Mouse (Mus musculus): Measurements from ENCODE around the gene Apaf1. TPM values are rescaled to one million over a fixed set of nuclear protein-coding genes. Genes with fewer than 3 reads are reported as not detected.

The Apaf1 gene
- polyA plus RNA-seq, 1 experiment from 2014 or later, result 19.3 TPM

DNA sequence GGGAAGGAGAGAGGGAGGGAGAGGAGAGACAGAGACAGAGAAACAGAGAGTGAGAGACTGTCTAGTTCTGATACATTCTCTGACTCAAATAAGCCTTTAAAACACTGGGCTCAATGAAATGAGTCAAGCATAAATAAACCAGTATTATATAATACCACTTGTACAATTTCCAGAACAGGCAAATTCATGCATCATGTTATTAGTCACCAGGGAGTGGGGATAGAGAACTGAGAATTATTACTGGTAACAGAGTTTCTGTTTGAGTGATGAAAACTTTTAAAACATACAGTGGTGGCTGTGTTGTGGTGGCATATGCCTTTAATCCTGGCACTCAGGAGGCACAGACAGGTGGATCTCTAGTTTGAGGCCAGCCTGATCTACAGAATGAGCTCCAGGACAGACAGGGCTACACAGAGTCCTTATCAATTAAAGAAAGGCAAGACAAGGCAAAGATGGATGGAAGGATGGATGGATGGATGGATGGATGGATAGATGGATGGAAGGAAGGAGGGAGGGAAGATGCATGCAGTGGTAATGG, 53.5 kb downstream of the Apaf1 start:
- no peaks in the 10 kb centered on the region for H3K27me3 ChIP-seq (ENCODE audit: control insufficient read depth, insufficient read depth, low read length)
- H3K4me3 ChIP-seq (ENCODE audit: low read depth, low read length), result no peak overlapping the region
- H3K4me2 ChIP-seq, result no peak overlapping the region
- H3K36me3 ChIP-seq (ENCODE audit: control insufficient read depth, insufficient read depth, low read length), result no peaks in the 10 kb centered on the region
- no peak overlapping the region for H3K9ac ChIP-seq (ENCODE audit: low read depth, low read length)
- no peaks in the 10 kb centered on the region for H3K9me3 ChIP-seq (replicated peaks; ENCODE audit: control insufficient read depth, low read length)
- H3K27ac ChIP-seq (ENCODE audit: low read depth, low read length), result no peak overlapping the region
- H3K4me1 ChIP-seq (ENCODE audit: control insufficient read depth, insufficient read depth, low read length), result no peaks in the 10 kb centered on the region
- ATAC-seq (replicated peaks; ENCODE audit: insufficient number of reproducible peaks, low FRiP score, low TSS enrichment), result no peak

GRCm38 (mm10) chr10:91027964-91028363, 54.6 kb downstream of the Apaf1 start:
- no peak overlapping the region for H3K4me2 ChIP-seq
- WGBS (ENCODE audit: insufficient replicate concordance), result 86% methylated on average over 5 of the region's 5 CpGs

DNA sequence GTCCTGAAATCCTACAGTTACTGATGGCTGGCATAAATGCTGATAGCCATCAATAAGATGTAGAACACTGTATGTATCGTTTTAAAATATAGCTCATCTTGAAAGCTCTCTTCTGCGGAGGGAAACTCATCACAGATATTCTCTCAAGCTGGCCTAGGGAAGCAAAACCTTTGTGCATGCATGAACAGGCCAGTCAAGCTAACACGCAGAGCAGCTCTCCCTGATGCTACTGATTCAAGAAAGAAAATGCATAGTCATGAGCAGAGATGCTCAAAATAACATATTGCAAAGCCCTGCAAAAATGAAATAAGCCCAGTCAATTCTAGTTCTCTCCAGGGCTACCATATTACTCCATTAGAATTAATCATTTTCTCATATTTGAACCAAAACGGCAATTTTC, 55.1 kb downstream of the Apaf1 start:
- Histone ChIP-seq H3K4me2 (no peak overlapping the region), H3K4me3 (ENCODE audit: low read depth, low read length) (no peak overlapping the region), H3K9ac (ENCODE audit: low read depth, low read length) (no peak overlapping the region), H3K27me3 (ENCODE audit: control insufficient read depth, insufficient read depth, low read length) (no peaks in the 10 kb centered on the region), H3K36me3 (ENCODE audit: control insufficient read depth, insufficient read depth, low read length) (no peaks in the 10 kb centered on the region), H3K9me3 (replicated peaks; ENCODE audit: control insufficient read depth, low read length) (no peaks in the 10 kb centered on the region), H3K4me1 (ENCODE audit: control insufficient read depth, insufficient read depth, low read length) (no peaks in the 10 kb centered on the region), H3K27ac (ENCODE audit: low read depth, low read length) (no peak overlapping the region)
- ATAC-seq (replicated peaks; ENCODE audit: insufficient number of reproducible peaks, low FRiP score, low TSS enrichment), result no peak
- 89% methylated on average over 4 of the region's 4 CpGs for WGBS (ENCODE audit: insufficient replicate concordance)

More at GRCm38 (mm10) chr10:91027964-91028363, 54.6 kb downstream of the Apaf1 start:
- no peaks in the 10 kb centered on the region for H3K36me3 ChIP-seq (ENCODE audit: control insufficient read depth, insufficient read depth, low read length)
- H3K27me3 ChIP-seq (ENCODE audit: control insufficient read depth, insufficient read depth, low read length), result no peaks in the 10 kb centered on the region
- no peak for ATAC-seq (replicated peaks; ENCODE audit: insufficient number of reproducible peaks, low FRiP score, low TSS enrichment)
- H3K4me1 ChIP-seq (ENCODE audit: control insufficient read depth, insufficient read depth, low read length), result no peaks in the 10 kb centered on the region
- no peak overlapping the region for H3K4me3 ChIP-seq (ENCODE audit: low read depth, low read length)
- no peak overlapping the region for H3K27ac ChIP-seq (ENCODE audit: low read depth, low read length)
- H3K9ac ChIP-seq (ENCODE audit: low read depth, low read length), result no peak overlapping the region
- no peaks in the 10 kb centered on the region for H3K9me3 ChIP-seq (replicated peaks; ENCODE audit: control insufficient read depth, low read length)

GRCm38 (mm10) chr10:91005858-91006538, 76.6 kb downstream of the Apaf1 start:
- H3K4me3 ChIP-seq (ENCODE audit: low read depth, low read length), result no peak overlapping the region
- H3K4me2 ChIP-seq, result no peak overlapping the region
- no peaks in the 10 kb centered on the region for H3K4me1 ChIP-seq (ENCODE audit: control insufficient read depth, insufficient read depth, low read length)
- 87% methylated on average over 12 of the region's 12 CpGs for WGBS (ENCODE audit: insufficient replicate concordance)
- H3K36me3 ChIP-seq (ENCODE audit: control insufficient read depth, insufficient read depth, low read length), result peaks cover 8% of the 10 kb centered on the region; the same call in 1 of the 2 replicates
- no peaks in the 10 kb centered on the region for H3K27me3 ChIP-seq (ENCODE audit: control insufficient read depth, insufficient read depth, low read length)
- H3K9ac ChIP-seq (ENCODE audit: low read depth, low read length), result no peak overlapping the region
- H3K27ac ChIP-seq (ENCODE audit: low read depth, low read length), result no peak overlapping the region
- no peak for ATAC-seq (replicated peaks; ENCODE audit: insufficient number of reproducible peaks, low FRiP score, low TSS enrichment)
- no peaks in the 10 kb centered on the region for H3K9me3 ChIP-seq (replicated peaks; ENCODE audit: control insufficient read depth, low read length)

- no peak overlapping the region for H3K27ac ChIP-seq (ENCODE audit: low read depth, low read length)
- no peaks in the 10 kb centered on the region for H3K27me3 ChIP-seq (ENCODE audit: control insufficient read depth, insufficient read depth, low read length)
- 81% methylated on average over 13 of the region's 13 CpGs for WGBS (ENCODE audit: insufficient replicate concordance)
- no peak overlapping the region for H3K4me2 ChIP-seq
- H3K4me3 ChIP-seq (ENCODE audit: low read depth, low read length), result no peak overlapping the region
- ATAC-seq (replicated peaks; ENCODE audit: insufficient number of reproducible peaks, low FRiP score, low TSS enrichment), result no peak
- H3K4me1 ChIP-seq (ENCODE audit: control insufficient read depth, insufficient read depth, low read length), result no peaks in the 10 kb centered on the region
- H3K9me3 ChIP-seq (replicated peaks; ENCODE audit: control insufficient read depth, low read length), result no peaks in the 10 kb centered on the region
- no peak overlapping the region for H3K9ac ChIP-seq (ENCODE audit: low read depth, low read length)
- H3K36me3 ChIP-seq (ENCODE audit: control insufficient read depth, insufficient read depth, low read length), result no peaks in the 10 kb centered on the region
These were observed 81.1 kb downstream of the Apaf1 start for GRCm38 (mm10) chr10:91001421-91001820.

DNA sequence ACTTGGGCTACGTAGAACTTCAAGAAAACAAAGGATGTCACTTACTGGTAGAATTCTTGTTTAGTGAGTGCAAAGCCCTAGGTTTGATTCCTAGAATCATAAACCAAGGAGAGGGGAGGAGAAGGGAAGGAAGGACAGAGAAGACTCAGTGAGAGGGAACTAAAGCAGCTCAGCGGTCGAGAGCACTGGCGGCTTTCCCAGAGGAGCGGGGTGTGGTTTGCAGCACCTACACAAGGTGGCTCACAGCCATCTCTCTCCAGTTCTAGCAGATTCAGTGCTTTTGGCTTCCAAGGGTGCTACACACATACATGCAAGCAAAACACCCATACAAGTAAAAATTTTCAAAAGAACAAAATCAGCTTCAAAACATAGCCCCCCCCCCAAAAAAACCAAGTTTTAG, 82.7 kb downstream of the Apaf1 start:
- H3K9ac ChIP-seq (ENCODE audit: low read depth, low read length), result no peak overlapping the region
- H3K4me1 ChIP-seq (ENCODE audit: control insufficient read depth, insufficient read depth, low read length), result no peaks in the 10 kb centered on the region
- H3K4me2 ChIP-seq, result no peak overlapping the region
- H3K27ac ChIP-seq (ENCODE audit: low read depth, low read length), result no peak overlapping the region
- no peaks in the 10 kb centered on the region for H3K9me3 ChIP-seq (replicated peaks; ENCODE audit: control insufficient read depth, low read length)
- H3K4me3 ChIP-seq (ENCODE audit: low read depth, low read length), result no peak overlapping the region
- H3K27me3 ChIP-seq (ENCODE audit: control insufficient read depth, insufficient read depth, low read length), result no peaks in the 10 kb centered on the region
- ATAC-seq (replicated peaks; ENCODE audit: insufficient number of reproducible peaks, low FRiP score, low TSS enrichment), result no peak
- WGBS (ENCODE audit: insufficient replicate concordance), result 73% methylated on average over 5 of the region's 5 CpGs
- peaks cover under 1% of the 10 kb centered on the region for H3K36me3 ChIP-seq (ENCODE audit: control insufficient read depth, insufficient read depth, low read length)

GRCm38 (mm10) chr10:90993869-90994268, 88.7 kb downstream of the Apaf1 start:
- H3K4me1 ChIP-seq (ENCODE audit: control insufficient read depth, insufficient read depth, low read length), result no peaks in the 10 kb centered on the region
- H3K27ac ChIP-seq (ENCODE audit: low read depth, low read length), result no peak overlapping the region
- no peak overlapping the region for H3K9ac ChIP-seq (ENCODE audit: low read depth, low read length)
- no peak overlapping the region for H3K4me2 ChIP-seq
- 88% methylated on average over 5 of the region's 5 CpGs for WGBS (ENCODE audit: insufficient replicate concordance)
- H3K27me3 ChIP-seq (ENCODE audit: control insufficient read depth, insufficient read depth, low read length), result no peaks in the 10 kb centered on the region
- no peak overlapping the region for H3K4me3 ChIP-seq (ENCODE audit: low read depth, low read length)
- H3K36me3 ChIP-seq (ENCODE audit: control insufficient read depth, insufficient read depth, low read length), result peaks cover 3% of the 10 kb centered on the region
- ATAC-seq (replicated peaks; ENCODE audit: insufficient number of reproducible peaks, low FRiP score, low TSS enrichment), result no peak
- H3K9me3 ChIP-seq (replicated peaks; ENCODE audit: control insufficient read depth, low read length), result no peaks in the 10 kb centered on the region

DNA sequence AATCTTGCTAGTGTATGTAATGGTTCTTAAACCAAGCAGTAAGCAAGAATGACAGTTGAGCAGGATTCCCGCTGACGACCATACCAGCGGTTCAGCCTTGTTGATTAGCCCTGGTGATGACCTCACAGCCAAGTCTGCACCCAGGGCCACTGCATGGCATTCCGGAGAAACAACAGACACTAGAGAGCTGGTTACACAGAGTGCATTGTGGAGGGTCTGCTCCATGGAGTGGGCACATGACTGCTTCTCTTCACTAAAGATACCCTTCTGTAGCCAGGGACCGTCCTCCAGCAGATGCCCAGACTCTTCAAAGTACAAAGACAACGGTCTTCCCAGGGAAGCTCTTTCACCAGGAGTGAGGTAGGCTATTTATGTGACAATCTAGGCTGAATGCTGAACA, 90.3 kb downstream of the Apaf1 start:
- Histone ChIP-seq H3K9me3 (replicated peaks; ENCODE audit: control insufficient read depth, low read length) (no peaks in the 10 kb centered on the region), H3K4me3 (ENCODE audit: low read depth, low read length) (no peak overlapping the region), H3K36me3 (ENCODE audit: control insufficient read depth, insufficient read depth, low read length) (peaks cover 3% of the 10 kb centered on the region), H3K9ac (ENCODE audit: low read depth, low read length) (no peak overlapping the region), H3K4me1 (ENCODE audit: control insufficient read depth, insufficient read depth, low read length) (no peaks in the 10 kb centered on the region), H3K27ac (ENCODE audit: low read depth, low read length) (no peak overlapping the region), H3K4me2 (no peak overlapping the region), H3K27me3 (ENCODE audit: control insufficient read depth, insufficient read depth, low read length) (no peaks in the 10 kb centered on the region)
- WGBS (ENCODE audit: insufficient replicate concordance), result 75% methylated on average over 6 of the region's 6 CpGs
- ATAC-seq (replicated peaks; ENCODE audit: insufficient number of reproducible peaks, low FRiP score, low TSS enrichment), result no peak

DNA sequence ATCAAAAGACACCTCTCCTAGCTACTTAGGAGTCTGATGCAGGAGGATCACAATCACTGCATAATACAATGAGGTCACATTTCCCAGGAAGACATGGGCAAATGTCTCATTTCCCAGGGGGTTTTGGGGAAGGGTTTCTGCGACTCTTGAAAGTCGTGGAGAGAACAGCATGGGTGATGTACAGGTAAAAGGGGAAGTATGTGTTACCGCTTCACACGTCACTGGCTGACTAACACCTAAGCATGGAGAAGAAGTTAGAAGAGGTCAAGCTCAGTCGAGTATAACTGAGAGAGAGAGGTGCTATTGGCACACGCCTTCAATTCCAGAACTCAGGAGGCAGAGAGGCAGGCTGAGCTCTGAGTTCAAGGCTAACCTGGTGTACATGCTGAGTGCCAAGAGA, 92.2 kb downstream of the Apaf1 start:
- peaks cover 3% of the 10 kb centered on the region for H3K36me3 ChIP-seq (ENCODE audit: control insufficient read depth, insufficient read depth, low read length)
- WGBS (ENCODE audit: insufficient replicate concordance), result 83% methylated on average over 6 of the region's 6 CpGs
- H3K9me3 ChIP-seq (replicated peaks; ENCODE audit: control insufficient read depth, low read length), result no peaks in the 10 kb centered on the region
- no peak overlapping the region for H3K27ac ChIP-seq (ENCODE audit: low read depth, low read length)
- H3K4me2 ChIP-seq, result no peak overlapping the region
- no peak overlapping the region for H3K9ac ChIP-seq (ENCODE audit: low read depth, low read length)
- H3K4me1 ChIP-seq (ENCODE audit: control insufficient read depth, insufficient read depth, low read length), result no peaks in the 10 kb centered on the region
- H3K27me3 ChIP-seq (ENCODE audit: control insufficient read depth, insufficient read depth, low read length), result no peaks in the 10 kb centered on the region
- ATAC-seq (replicated peaks; ENCODE audit: insufficient number of reproducible peaks, low FRiP score, low TSS enrichment), result no peak
- no peak overlapping the region for H3K4me3 ChIP-seq (ENCODE audit: low read depth, low read length)

All from heart, embryonic 11.5 days (tissue).